Mouse (Mus musculus): ENCODE measurements around the gene Bcl2l11. TPM values are rescaled to one million over a fixed set of nuclear protein-coding genes. Genes with fewer than 3 reads are reported as not detected.

Gene Bcl2l11
- polyA plus RNA-seq, 1 experiment: 4.6 TPM

GRCm38 (mm10) chr2:128211022-128211880, 85.4 kb downstream of the Bcl2l11 start:
- Histone ChIP-seq H3K4me1 (ENCODE audit: control insufficient read depth, insufficient read depth, low read length) (peaks cover 2% of the 10 kb centered on the region; the same call in 1 of the 2 replicates), H3K4me3 (ENCODE audit: insufficient read depth, low read length) (no peak overlapping the region), H3K27ac (ENCODE audit: insufficient read depth, low read length) (no peak overlapping the region)
- no peak for TF ChIP-seq CTCF (IDR thresholded peaks at IDR 0.05; ENCODE audit: extremely low read depth, insufficient read depth, low read length)
- no peak for TF ChIP-seq POLR2A (IDR thresholded peaks at IDR 0.05; ENCODE audit: extremely low read depth, insufficient read depth, low read length)

GRCm38 (mm10) chr2:128211881-128212209, 86.0 kb downstream of the Bcl2l11 start:
- H3K27ac ChIP-seq (ENCODE audit: insufficient read depth, low read length): no peak overlapping the region
- no peak for TF ChIP-seq CTCF (IDR thresholded peaks at IDR 0.05; ENCODE audit: extremely low read depth, insufficient read depth, low read length)
- TF ChIP-seq POLR2A (IDR thresholded peaks at IDR 0.05; ENCODE audit: extremely low read depth, insufficient read depth, low read length): no peak
- H3K4me1 ChIP-seq (ENCODE audit: control insufficient read depth, insufficient read depth, low read length): peaks cover 2% of the 10 kb centered on the region; the same call in 1 of the 2 replicates
- no peak overlapping the region for H3K4me3 ChIP-seq (ENCODE audit: insufficient read depth, low read length)

Measured in cortical plate, adult 2 months (tissue).